Mouse (Mus musculus): ENCODE results near the gene C1qtnf1.

The C1qtnf1 gene

GRCm38 (mm10) chr11:118473842-118474500 lies 46.0 kb downstream of the C1qtnf1 start:
- no peak for DNase-seq (ENCODE audit: low read depth, low spot score)

GRCm38 (mm10) chr11:118475496-118476083 lies 47.6 kb downstream of the C1qtnf1 start:
- no peak for DNase-seq (ENCODE audit: low read depth, low spot score)

- peak; percentile 93 for DNase-seq (ENCODE audit: low read depth, low spot score)
These were observed 48.7 kb downstream of the C1qtnf1 start, which contains the start of gene Engase for GRCm38 (mm10) chr11:118476396-118477373. TSS of gene Engase (plus strand) at chr11:118476829.

- no peak for DNase-seq (ENCODE audit: low read depth, low spot score)
These were observed 51.8 kb downstream of the C1qtnf1 start for GRCm38 (mm10) chr11:118479776-118480175.

GRCm38 (mm10) chr11:118481231-118481630 lies 53.2 kb downstream of the C1qtnf1 start:
- no peak for DNase-seq (ENCODE audit: low read depth, low spot score)

- DNase-seq (ENCODE audit: low read depth, low spot score) = no peak
These were observed 53.7 kb downstream of the C1qtnf1 start for GRCm38 (mm10) chr11:118481751-118482150.

- DNase-seq (ENCODE audit: low read depth, low spot score) = no peak
These were observed 56.2 kb downstream of the C1qtnf1 start for GRCm38 (mm10) chr11:118484169-118484568.

GRCm38 (mm10) chr11:118485338-118485737 lies 57.3 kb downstream of the C1qtnf1 start:
- DNase-seq (ENCODE audit: low read depth, low spot score) = no peak

- DNase-seq (ENCODE audit: low read depth, low spot score) = no peak
These were observed 57.8 kb downstream of the C1qtnf1 start for GRCm38 (mm10) chr11:118485780-118486179.

- no peak for DNase-seq (ENCODE audit: low read depth, low spot score)
These were observed 58.3 kb downstream of the C1qtnf1 start for GRCm38 (mm10) chr11:118486281-118486680.

- no peak for DNase-seq (ENCODE audit: low read depth, low spot score)
These were observed 59.1 kb downstream of the C1qtnf1 start for GRCm38 (mm10) chr11:118486881-118487772.

- DNase-seq (ENCODE audit: low read depth, low spot score) = no peak
These were observed 60.3 kb downstream of the C1qtnf1 start for GRCm38 (mm10) chr11:118488191-118488906.

GRCm38 (mm10) chr11:118488907-118489270 lies 60.9 kb downstream of the C1qtnf1 start:
- DNase-seq (ENCODE audit: low read depth, low spot score) = no peak

- DNase-seq (ENCODE audit: low read depth, low spot score) = peak; percentile 41
These were observed 62.7 kb downstream of the C1qtnf1 start for GRCm38 (mm10) chr11:118490566-118491218.

GRCm38 (mm10) chr11:118491230-118491629 lies 63.2 kb downstream of the C1qtnf1 start:
- DNase-seq (ENCODE audit: low read depth, low spot score) = no peak

GRCm38 (mm10) chr11:118493458-118493857 lies 65.5 kb downstream of the C1qtnf1 start:
- no peak for DNase-seq (ENCODE audit: low read depth, low spot score)

GRCm38 (mm10) chr11:118494001-118494737 lies 66.2 kb downstream of the C1qtnf1 start:
- no peak for DNase-seq (ENCODE audit: low read depth, low spot score)

- DNase-seq (ENCODE audit: low read depth, low spot score) = no peak
These were observed 67.1 kb downstream of the C1qtnf1 start for GRCm38 (mm10) chr11:118495065-118495464.

- no peak for DNase-seq (ENCODE audit: low read depth, low spot score)
These were observed 68.2 kb downstream of the C1qtnf1 start for GRCm38 (mm10) chr11:118496066-118496689.
